Mouse (Mus musculus) kidney, adult 2 months (tissue): Measurements from ENCODE around the gene Chrnd.

Experiments used
- CTCF ChIP-seq: fragments of 200-500 bp; conservative IDR thresholded peaks from 2 replicates; pipeline ENCODE4 v1.5.1; 2011; ENCODE audit warnings: low read depth, mild to moderate bottlenecking, control low read depth, low read length, moderate library complexity, mixed read lengths; ENCODE audit not compliant: insufficient read depth, insufficient read length
- POLR2A ChIP-seq: fragments of 200-500 bp; IDR thresholded peaks from one replicate; pipeline ENCODE4 v1.6.1; 2011; ENCODE audit warnings: low read depth, low read length, control low read depth

DNA sequence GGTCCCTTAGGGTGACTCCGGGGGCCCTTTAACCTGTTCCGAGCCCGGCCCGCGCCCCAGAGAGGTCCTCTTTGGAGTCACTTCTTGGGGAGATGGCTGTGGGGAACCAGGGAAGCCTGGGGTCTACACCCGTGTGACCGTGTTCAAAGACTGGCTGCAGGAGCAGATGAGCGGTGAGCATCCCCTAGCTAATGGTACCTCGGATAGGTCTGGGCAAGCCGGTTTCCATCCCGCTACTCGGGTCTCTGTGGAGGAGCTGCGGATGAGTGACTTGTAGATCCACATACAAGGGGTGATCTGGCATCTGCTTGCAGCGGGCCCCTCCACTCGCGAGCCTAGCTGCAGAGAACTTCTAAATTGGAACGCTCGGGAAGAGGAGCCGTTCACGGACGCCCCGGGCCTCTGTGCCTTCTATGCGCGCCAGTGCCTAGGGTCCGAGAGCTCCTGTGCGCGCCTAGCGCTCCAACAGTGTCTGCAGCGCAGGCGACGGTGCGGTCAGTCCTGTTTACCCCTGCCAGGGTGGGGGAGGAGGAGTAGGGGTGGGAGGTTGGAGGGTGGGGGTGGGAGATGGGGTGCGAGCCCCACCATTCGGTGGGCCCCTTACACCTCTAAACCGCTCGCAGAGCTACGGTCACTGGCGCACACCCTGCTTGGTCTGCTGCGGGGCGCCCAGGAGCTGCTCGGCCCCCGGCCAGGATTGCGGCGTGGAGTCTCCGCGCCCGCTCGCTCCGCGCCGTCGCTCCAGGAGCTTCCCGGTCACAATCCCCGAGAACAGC is 4.0 kb upstream of the Chrnd start:
- TF ChIP-seq POLR2A (no peak), CTCF (no peak)
